Mouse (Mus musculus): ENCODE results near the gene Hamp. TPM values are rescaled to one million over a fixed set of nuclear protein-coding genes. Genes with fewer than 3 reads are reported as not detected.

The Hamp gene
- total RNA-seq, 2 experiments from 2014 or later = 0.60 TPM; not detected in 1

- ATAC-seq (ENCODE audit: poor library complexity, severe bottlenecking) = peak; percentile 12; the same call in 1 of the 2 replicates
Observed at GRCm38 (mm10) chr7:30909773-30910172, 34.1 kb downstream of the Hamp start.

GRCm38 (mm10) chr7:30908992-30909431 is 34.8 kb downstream of the Hamp start:
- peak; percentile 73 for ATAC-seq (ENCODE audit: poor library complexity, severe bottlenecking)

GRCm38 (mm10) chr7:30908277-30908991 is 35.4 kb downstream of the Hamp start:
- ATAC-seq (ENCODE audit: poor library complexity, severe bottlenecking) = peak; percentile 67

GRCm38 (mm10) chr7:30904042-30904441 is 39.8 kb downstream of the Hamp start:
- ATAC-seq (ENCODE audit: poor library complexity, severe bottlenecking) = no peak

GRCm38 (mm10) chr7:30895217-30895616 is 48.6 kb downstream of the Hamp start:
- ATAC-seq (ENCODE audit: poor library complexity, severe bottlenecking) = no peak

- ATAC-seq (ENCODE audit: poor library complexity, severe bottlenecking) = no peak
Observed at GRCm38 (mm10) chr7:30892515-30892914, 51.3 kb downstream of the Hamp start.

Other genes starting within 250 kb of the Hamp start
- not detected in 2 replicates for gene 2200002J24Rik, start 245.1 kb downstream of the Hamp start, total RNA-seq (2015)
- gene 2200002J24Rik, start 245.1 kb downstream of the Hamp start, total RNA-seq (2017) = not detected in 2 replicates
- gene Atp4a, start 231.8 kb downstream of the Hamp start, total RNA-seq (2015) = 0.71 and 1.3 TPM in 2 replicates
- 0.04 TPM in 1 of 2 replicates, not detected in the other for gene Atp4a, start 231.8 kb downstream of the Hamp start, total RNA-seq (2017)
- gene Tmem147, start 214.5 kb downstream of the Hamp start, total RNA-seq (2015) = 86.7 and 96.5 TPM in 2 replicates
- 27.8 and 31.4 TPM in 2 replicates for gene Tmem147, start 214.5 kb downstream of the Hamp start, total RNA-seq (2017)
- gene Gapdhs, start 200.4 kb downstream of the Hamp start, total RNA-seq (2015) = not detected in 2 replicates
- not detected in 2 replicates for gene Gapdhs, start 200.4 kb downstream of the Hamp start, total RNA-seq (2017)
- gene Sbsn, start 192.6 kb downstream of the Hamp start, total RNA-seq (2015) = 0.22 and 3.2 TPM in 2 replicates
- gene Sbsn, start 192.6 kb downstream of the Hamp start, total RNA-seq (2017) = 0.49 and 0.88 TPM in 2 replicates
- 15.1 and 17.1 TPM in 2 replicates for gene Dmkn, start 180.3 kb downstream of the Hamp start, total RNA-seq (2015)
- 24.6 and 25.7 TPM in 2 replicates for gene Dmkn, start 180.3 kb downstream of the Hamp start, total RNA-seq (2017)
- not detected in 2 replicates for gene Krtdap, start 156.1 kb downstream of the Hamp start, total RNA-seq (2015)
- gene Krtdap, start 156.1 kb downstream of the Hamp start, total RNA-seq (2017) = not detected in 2 replicates
- 3.4 and 4.0 TPM in 2 replicates for gene Ffar2, start 120.3 kb downstream of the Hamp start, total RNA-seq (2015)
- gene Ffar2, start 120.3 kb downstream of the Hamp start, total RNA-seq (2017) = 12.2 and 15.3 TPM in 2 replicates
- gene Ffar3, start 87.9 kb downstream of the Hamp start, total RNA-seq (2015) = not detected in 2 replicates
- not detected in 2 replicates for gene Ffar3, start 87.9 kb downstream of the Hamp start, total RNA-seq (2017)
- gene Ffar1, start 82.5 kb downstream of the Hamp start, total RNA-seq (2015) = 0.09 TPM in 1 of 2 replicates, not detected in the other
- gene Ffar1, start 82.5 kb downstream of the Hamp start, total RNA-seq (2017) = 0.07 TPM in 1 of 2 replicates, not detected in the other
- 1.9 and 2.7 TPM in 2 replicates for gene Cd22, start 63.7 kb downstream of the Hamp start, total RNA-seq (2015)
- 10.5 and 10.8 TPM in 2 replicates for gene Cd22, start 63.7 kb downstream of the Hamp start, total RNA-seq (2017)
- gene Mag, start 29.2 kb downstream of the Hamp start, total RNA-seq (2015) = 0.87 and 0.89 TPM in 2 replicates
- 0.95 and 1.1 TPM in 2 replicates for gene Mag, start 29.2 kb downstream of the Hamp start, total RNA-seq (2017)
- not detected in 2 replicates for gene Hamp2, start 19.4 kb downstream of the Hamp start, total RNA-seq (2015)
- not detected in 2 replicates for gene Hamp2, start 19.4 kb downstream of the Hamp start, total RNA-seq (2017)
- 145 and 150 TPM in 2 replicates for gene Usf2, start 12.8 kb upstream of the Hamp start, total RNA-seq (2015)
- gene Usf2, start 12.8 kb upstream of the Hamp start, total RNA-seq (2017) = 193 and 226 TPM in 2 replicates
- 4.3 and 7.3 TPM in 2 replicates for gene Lsr, start 29.4 kb upstream of the Hamp start, total RNA-seq (2015)
- gene Lsr, start 29.4 kb upstream of the Hamp start, total RNA-seq (2017) = 4.7 and 6.1 TPM in 2 replicates
- 1.4 and 1.9 TPM in 2 replicates for gene Fam187b, start 29.8 kb upstream of the Hamp start, total RNA-seq (2015)
- 0.51 and 0.77 TPM in 2 replicates for gene Fam187b, start 29.8 kb upstream of the Hamp start, total RNA-seq (2017)
- 1,077 and 1,092 TPM in 2 replicates for gene Fxyd5, start 98.4 kb upstream of the Hamp start, total RNA-seq (2015)
- gene Fxyd5, start 98.4 kb upstream of the Hamp start, total RNA-seq (2017) = 807 and 874 TPM in 2 replicates
- gene Fxyd7, start 107.4 kb upstream of the Hamp start, total RNA-seq (2015) = not detected in 2 replicates
- 0.51 TPM in 1 of 2 replicates, not detected in the other for gene Fxyd7, start 107.4 kb upstream of the Hamp start, total RNA-seq (2017)
- 0.46 TPM in 1 of 2 replicates, not detected in the other for gene Fxyd1, start 113.2 kb upstream of the Hamp start, total RNA-seq (2015)
- not detected in 2 replicates for gene Fxyd1, start 113.2 kb upstream of the Hamp start, total RNA-seq (2017)
- 0.13 TPM in 1 of 2 replicates, not detected in the other for gene Lgi4, start 115.3 kb upstream of the Hamp start, total RNA-seq (2015)
- gene Lgi4, start 115.3 kb upstream of the Hamp start, total RNA-seq (2017) = 0.07 TPM in 1 of 2 replicates, not detected in the other
- gene Fxyd3, start 132.7 kb upstream of the Hamp start, total RNA-seq (2015) = not detected in 2 replicates
- gene Fxyd3, start 132.7 kb upstream of the Hamp start, total RNA-seq (2017) = not detected in 2 replicates
- gene Hpn, start 171.3 kb upstream of the Hamp start, total RNA-seq (2015) = 1.5 and 2.1 TPM in 2 replicates
- gene Hpn, start 171.3 kb upstream of the Hamp start, total RNA-seq (2017) = 0.33 and 1.7 TPM in 2 replicates
- 0.52 TPM in 1 of 2 replicates, not detected in the other for gene Scn1b, start 183.0 kb upstream of the Hamp start, total RNA-seq (2015)
- gene Scn1b, start 183.0 kb upstream of the Hamp start, total RNA-seq (2017) = 0.28 and 0.59 TPM in 2 replicates
- 74.2 and 76.0 TPM in 2 replicates for gene Gramd1a, start 211.9 kb upstream of the Hamp start, total RNA-seq (2015)
- 34.1 and 35.3 TPM in 2 replicates for gene Gramd1a, start 211.9 kb upstream of the Hamp start, total RNA-seq (2017)

All from megakaryocyte, adult 5-6 weeks (primary cell).